Mouse (Mus musculus) neural tube, embryonic 13.5 days (tissue): ENCODE data around the gene Ints5. TPM values are rescaled to one million over a fixed set of nuclear protein-coding genes. Genes with fewer than 3 reads are reported as not detected.

Experiments used
- ATAC-seq: fragments of 200-750 bp; cut with Nextera tagmentation; 2 replicates; pipeline ENCODE4 v1.8.0; 2017; ENCODE audit warnings: low read depth, mild to moderate bottlenecking, moderate TSS enrichment, moderate library complexity
- H3K27ac ChIP-seq: fragments of 300-500 bp; sonication (generic); replicated peaks from 2 replicates; pipeline ENCODE4 v1.5.1; 2015; ENCODE audit warnings: moderate library complexity, mild to moderate bottlenecking, inconsistent platforms
- H3K27me3 ChIP-seq: fragments of 300-500 bp; sonication (generic); 2 replicates; pipeline ENCODE4 v1.6.1; 2015; ENCODE audit warnings: mild to moderate bottlenecking, inconsistent platforms
- H3K36me3 ChIP-seq: fragments of 300-500 bp; sonication (generic); 2 replicates; pipeline ENCODE4 v1.6.1; 2015; ENCODE audit warnings: mild to moderate bottlenecking, inconsistent platforms
- H3K4me1 ChIP-seq: fragments of 300-500 bp; sonication (generic); replicated peaks from 2 replicates; pipeline ENCODE4 v1.6.1; 2015; ENCODE audit warnings: inconsistent platforms
- H3K4me2 ChIP-seq: fragments of 300-500 bp; sonication (generic); 2 replicates; pipeline ENCODE4 v1.6.1; 2015; ENCODE audit warnings: inconsistent platforms, mild to moderate bottlenecking, moderate library complexity
- H3K4me3 ChIP-seq: fragments of 300-500 bp; sonication (generic); 2 replicates; pipeline ENCODE4 v1.5.1; 2015; ENCODE audit warnings: mild to moderate bottlenecking, inconsistent platforms
- H3K9ac ChIP-seq: fragments of 300-500 bp; sonication (generic); 2 replicates; pipeline ENCODE4 v1.6.1; 2015; ENCODE audit warnings: moderate library complexity, mild to moderate bottlenecking, inconsistent platforms
- H3K9me3 ChIP-seq: fragments of 300-500 bp; sonication (generic); 2 replicates; pipeline ENCODE4 v1.6.1; 2016; ENCODE audit warnings: inconsistent platforms
- WGBS: fragments of 180-500 bp; shearing (Covaris S2); methylation state at CpG from one replicate; pipeline ENCODE4 v1.1.7; 2015; 5-methylcytosine and 5-hydroxymethylcytosine counted together
- polyA plus RNA-seq: library from polyadenylated mRNA; unstranded; fragments of >200 nt; fragmentation: Nextera tagmentation; extraction: Ambion mirVana; gene quantifications from 2 replicates; pipeline ENCODE4 v1.2.1, GENCODE M21; 2015

Ints5 gene
- polyA plus RNA-seq, 1 experiment from 2014 or later, result 36.2 TPM

GRCm38 (mm10) chr19:8870838-8871237 lies 22.0 kb upstream of the Ints5 start:
- H3K9ac ChIP-seq, result peak overlapping the region; percentile 97
- H3K9me3 ChIP-seq, result no peaks in the 10 kb centered on the region
- H3K36me3 ChIP-seq, result peaks cover 29% of the 10 kb centered on the region
- peaks cover 16% of the 10 kb centered on the region for H3K4me1 ChIP-seq
- peak overlapping the region; percentile 97 for H3K4me3 ChIP-seq
- H3K27ac ChIP-seq, result peak overlapping the region; percentile 84
- 65% methylated on average over 9 of the region's 9 CpGs for WGBS
- H3K27me3 ChIP-seq, result no peaks in the 10 kb centered on the region
- peak; percentile 51 for ATAC-seq
- H3K4me2 ChIP-seq, result peak overlapping the region; percentile 91

GRCm38 (mm10) chr19:8871267-8872186 lies 21.3 kb upstream of the Ints5 start, which contains the start of gene Ubxn1:
Gene Ubxn1 (plus strand): TSS chr19:8871496.
- 1% methylated on average over 59 of the region's 59 CpGs for WGBS
- peaks cover 36% of the 10 kb centered on the region for H3K36me3 ChIP-seq
- peaks cover 16% of the 10 kb centered on the region for H3K4me1 ChIP-seq
- peak within 1 kb of the TSS; percentile 91 for H3K4me2 ChIP-seq
- H3K4me3 ChIP-seq, result peak within 1 kb of the TSS; percentile 97
- peak within 1 kb of the TSS; percentile 84 for H3K27ac ChIP-seq
- peak within 1 kb of the TSS; percentile 97 for H3K9ac ChIP-seq
- ATAC-seq, result peak; percentile 97
- H3K27me3 ChIP-seq, result no peaks in the 10 kb centered on the region
- no peaks in the 10 kb centered on the region for H3K9me3 ChIP-seq

GRCm38 (mm10) chr19:8872266-8872840 lies 20.5 kb upstream of the Ints5 start:
- Histone ChIP-seq H3K4me1 (peaks cover 16% of the 10 kb centered on the region), H3K27ac (peak overlapping the region; percentile 84; the same call in 1 of the 2 replicates), H3K36me3 (peaks cover 42% of the 10 kb centered on the region), H3K4me3 (peak overlapping the region; percentile 97), H3K9me3 (no peaks in the 10 kb centered on the region), H3K4me2 (peak overlapping the region; percentile 91), H3K27me3 (no peaks in the 10 kb centered on the region), H3K9ac (peak overlapping the region; percentile 97)
- ATAC-seq, result no peak
- 76% methylated on average over 10 of the region's 10 CpGs for WGBS

- Histone ChIP-seq H3K4me2 (no peak overlapping the region), H3K9me3 (no peaks in the 10 kb centered on the region), H3K4me1 (peaks cover 30% of the 10 kb centered on the region), H3K36me3 (peaks cover 53% of the 10 kb centered on the region), H3K9ac (no peak overlapping the region), H3K27ac (no peak overlapping the region), H3K27me3 (no peaks in the 10 kb centered on the region), H3K4me3 (no peak overlapping the region)
- 96% methylated on average over 7 of the region's 7 CpGs for WGBS
- ATAC-seq, result no peak
Measured at GRCm38 (mm10) chr19:8875031-8875430, 17.8 kb upstream of the Ints5 start.

- peak within 1 kb of the TSS; percentile 82 for H3K9ac ChIP-seq
- H3K4me1 ChIP-seq, result peaks cover 15% of the 10 kb centered on the region
- H3K4me3 ChIP-seq, result peak within 1 kb of the TSS; percentile 83
- peak within 1 kb of the TSS; percentile 70 for H3K4me2 ChIP-seq
- H3K9me3 ChIP-seq, result no peaks in the 10 kb centered on the region
- ATAC-seq, result peak; percentile 98
- peak within 1 kb of the TSS; percentile 88 for H3K27ac ChIP-seq
- H3K27me3 ChIP-seq, result no peaks in the 10 kb centered on the region
- peaks cover 28% of the 10 kb centered on the region for H3K36me3 ChIP-seq
- under 1% methylated on average over 42 of the region's 42 CpGs for WGBS
Measured at GRCm38 (mm10) chr19:8880311-8881033, 12.3 kb upstream of the Ints5 start, which contains the start of gene Uqcc3. Gene Uqcc3 (minus strand): TSS chr19:8880923.

- Histone ChIP-seq H3K27me3 (no peaks in the 10 kb centered on the region), H3K27ac (no peak overlapping the region), H3K9me3 (no peaks in the 10 kb centered on the region), H3K4me3 (peak overlapping the region; percentile 83), H3K4me2 (peak overlapping the region; percentile 70), H3K9ac (peak overlapping the region; percentile 82), H3K36me3 (peaks cover 22% of the 10 kb centered on the region), H3K4me1 (peaks cover 15% of the 10 kb centered on the region)
- WGBS, result 12% methylated on average over 3 of the region's 3 CpGs
- ATAC-seq, result 0 out of 2 replicates have a peak, but pooled peaks have one; percentile 4
Measured at GRCm38 (mm10) chr19:8881034-8881392, 11.8 kb upstream of the Ints5 start.

GRCm38 (mm10) chr19:8883616-8884015 lies 9.2 kb upstream of the Ints5 start, which contains the start of the genes Lbhd1 and Gm49403:
Gene Lbhd1 (plus strand): TSS chr19:8883732.
Gene Gm49403 (plus strand): TSS chr19:8883930.
- WGBS, result 83% methylated on average over 3 of the region's 3 CpGs
- Histone ChIP-seq H3K36me3 (peaks cover 4% of the 10 kb centered on the region), H3K4me3 (no peak within 1 kb of the TSS), H3K27me3 (no peaks in the 10 kb centered on the region), H3K4me2 (no peak within 1 kb of the TSS), H3K9me3 (no peaks in the 10 kb centered on the region), H3K4me1 (peaks cover 25% of the 10 kb centered on the region), H3K9ac (no peak within 1 kb of the TSS), H3K27ac (no peak within 1 kb of the TSS)
- ATAC-seq, result no peak

- WGBS, result 56% methylated on average over 1 of the region's 1 CpGs
- Histone ChIP-seq H3K27me3 (no peaks in the 10 kb centered on the region), H3K36me3 (peaks cover 14% of the 10 kb centered on the region), H3K4me2 (peak overlapping the region; percentile 80), H3K9me3 (no peaks in the 10 kb centered on the region), H3K9ac (no peak overlapping the region), H3K4me3 (no peak overlapping the region), H3K27ac (no peak overlapping the region), H3K4me1 (peaks cover 19% of the 10 kb centered on the region)
- ATAC-seq, result no peak
Measured at GRCm38 (mm10) chr19:8886916-8887584, 5.8 kb upstream of the Ints5 start.

- H3K36me3 ChIP-seq, result peaks cover 14% of the 10 kb centered on the region
- peak overlapping the region; percentile 91 for H3K27ac ChIP-seq
- peak overlapping the region; percentile 85 for H3K9ac ChIP-seq
- H3K27me3 ChIP-seq, result no peaks in the 10 kb centered on the region
- peak overlapping the region; percentile 60 for H3K4me3 ChIP-seq
- H3K9me3 ChIP-seq, result no peaks in the 10 kb centered on the region
- peak overlapping the region; percentile 80 for H3K4me2 ChIP-seq
- 13% methylated on average over 19 of the region's 19 CpGs for WGBS
- no peak for ATAC-seq
- peaks cover 25% of the 10 kb centered on the region for H3K4me1 ChIP-seq
Measured at GRCm38 (mm10) chr19:8887585-8888463, 5.0 kb upstream of the Ints5 start.

GRCm38 (mm10) chr19:8888511-8889385 lies 4.1 kb upstream of the Ints5 start, which contains the start of the genes 1810009A15Rik and Gm49416:
Gene 1810009A15Rik (plus strand): TSS chr19:8888853.
Gene Gm49416 (plus strand): TSS chr19:8888926.
- Histone ChIP-seq H3K27ac (peak within 1 kb of the TSS; percentile 91), H3K4me1 (peaks cover 31% of the 10 kb centered on the region), H3K4me3 (peak within 1 kb of the TSS; percentile 60), H3K9ac (peak within 1 kb of the TSS; percentile 85), H3K27me3 (no peaks in the 10 kb centered on the region), H3K36me3 (peaks cover 14% of the 10 kb centered on the region), H3K4me2 (peak within 1 kb of the TSS; percentile 80), H3K9me3 (no peaks in the 10 kb centered on the region)
- under 1% methylated on average over 58 of the region's 58 CpGs for WGBS
- peak; percentile 95 for ATAC-seq
